Mouse (Mus musculus): ENCODE data around the gene Pde4d. TPM values are rescaled to one million over a fixed set of nuclear protein-coding genes. Genes with fewer than 3 reads are reported as not detected.
"Not testable (repeated sequence)": the region's sequence is repeated elsewhere in the genome, so short reads cannot be mapped to it uniquely, and the experiment has no call there.

The Pde4d gene
- polyA plus RNA-seq, 1 experiment from 2014 or later: 3.4 TPM

DNA sequence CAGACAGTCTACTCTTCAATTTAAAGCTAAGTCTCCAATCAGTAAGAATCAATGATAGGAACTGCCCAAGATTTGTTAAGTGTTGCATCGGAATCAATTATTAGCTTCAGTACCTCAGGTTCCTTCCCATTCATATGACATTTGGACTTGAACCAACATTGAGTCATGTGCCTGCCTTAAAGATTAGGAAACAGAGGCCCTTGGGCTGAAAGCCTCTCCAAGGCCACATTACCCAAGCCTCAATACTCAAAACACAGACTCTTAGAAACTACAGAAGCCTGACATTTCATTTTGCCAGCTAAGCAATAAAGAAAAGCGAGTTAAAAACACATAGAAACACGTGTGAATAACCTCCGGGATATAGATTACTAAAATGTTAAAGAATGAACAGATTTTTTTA lies 233.3 kb downstream of the Pde4d start:
- H3K27me3 ChIP-seq: no peaks in the 10 kb centered on the region
- no peak for TF ChIP-seq CTCF (IDR thresholded peaks at IDR 0.05)
- ChIA-PET POLR2A (interaction anchor here (0.7 to 1.1 kb wide), 2 partner anchors 14 to 164 kb away, joined by 3 to 5 read pairs; no protein-coding TSS in a partner anchor), CTCF (interaction anchor here (1.1 kb wide), 1 partner anchor 27 kb away, joined by 3 read pairs; no protein-coding TSS in a partner anchor)
- in situ Hi-C loops (cut with MboI; ENCODE audit: low pct_unique_long_range_greater_than_20kb): no loop called here
- ATAC-seq (no peak), DNase-seq (ENCODE audit: low read depth, low spot score) (no peak)

DNA sequence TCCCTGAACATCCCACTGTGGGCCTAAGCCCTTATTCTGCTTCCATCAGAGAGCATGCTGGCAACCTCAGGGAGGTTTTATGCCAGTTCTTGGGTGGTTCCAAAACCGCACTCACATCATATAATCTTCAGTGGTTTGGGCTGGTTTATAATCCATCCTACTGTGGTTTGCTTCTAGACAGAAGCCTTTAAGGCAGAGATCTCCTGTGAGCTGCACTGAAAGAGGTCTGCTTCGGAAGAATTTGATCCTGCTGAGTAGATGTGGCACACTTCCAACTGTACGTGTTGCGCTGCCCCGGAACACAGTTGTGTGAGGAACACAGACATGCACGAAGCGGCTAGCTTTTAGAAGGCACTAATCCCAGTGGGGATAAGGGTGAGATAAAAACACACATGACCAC lies 236.1 kb downstream of the Pde4d start:
- DNase-seq (ENCODE audit: low read depth, low spot score): peak; percentile 39
- POLR2A ChIA-PET: no interaction called here
- CTCF ChIA-PET: no interaction called here
- ATAC-seq: no peak
- H3K27me3 ChIP-seq: no peaks in the 10 kb centered on the region
- in situ Hi-C loops (cut with MboI; ENCODE audit: low pct_unique_long_range_greater_than_20kb): no loop called here
- no peak for TF ChIP-seq CTCF (IDR thresholded peaks at IDR 0.05)

DNA sequence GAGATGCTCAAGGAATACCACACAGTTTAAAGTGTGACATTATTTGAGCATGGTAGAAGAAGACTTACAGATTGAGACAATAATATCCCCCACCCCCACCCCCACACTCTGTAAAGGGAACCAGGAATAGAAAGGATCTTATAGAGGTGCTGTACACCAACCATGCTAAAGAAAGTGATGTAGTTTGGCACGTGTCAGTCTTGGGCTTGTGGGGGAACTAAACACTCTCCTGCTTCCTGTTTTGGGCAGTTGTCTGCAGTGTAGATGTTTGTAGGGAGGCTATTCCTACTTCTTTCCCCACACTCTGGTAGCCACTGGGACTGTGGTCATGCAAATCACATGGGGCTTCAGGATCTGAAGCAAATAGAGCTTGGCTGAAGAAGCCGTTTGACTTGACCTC lies 236.5 kb downstream of the Pde4d start:
- DNase-seq (ENCODE audit: low read depth, low spot score) (no peak), ATAC-seq (no peak)
- no peaks in the 10 kb centered on the region for H3K27me3 ChIP-seq
- ChIA-PET CTCF (no interaction called here), POLR2A (no interaction called here)
- in situ Hi-C loops (cut with MboI; ENCODE audit: low pct_unique_long_range_greater_than_20kb): no loop called here
- no peak for TF ChIP-seq CTCF (IDR thresholded peaks at IDR 0.05)

DNA sequence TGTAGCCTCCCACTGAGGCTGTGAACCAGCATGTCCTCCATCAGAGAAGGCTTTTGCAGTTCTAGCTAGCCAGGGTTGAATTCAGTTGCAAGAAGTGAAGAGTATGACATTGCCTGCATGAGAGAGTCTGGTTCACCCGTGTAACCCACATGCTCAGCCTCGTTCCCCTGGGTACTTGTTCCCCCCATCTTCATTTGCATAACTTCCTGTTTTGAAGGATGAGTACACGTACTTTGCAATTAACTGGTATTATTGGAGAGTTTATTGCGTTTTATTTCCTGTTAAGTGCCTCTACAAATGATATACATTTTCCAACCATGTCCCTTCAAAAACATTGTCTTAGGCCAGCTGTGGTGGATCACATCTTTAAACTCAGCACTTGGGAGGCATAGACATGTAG lies 237.1 kb downstream of the Pde4d start:
- CTCF ChIA-PET: no interaction called here
- in situ Hi-C loops (cut with MboI; ENCODE audit: low pct_unique_long_range_greater_than_20kb): no loop called here
- TF ChIP-seq CTCF (IDR thresholded peaks at IDR 0.05): no peak
- H3K27me3 ChIP-seq: no peaks in the 10 kb centered on the region
- POLR2A ChIA-PET: no interaction called here
- DNase-seq (ENCODE audit: low read depth, low spot score) (no peak), ATAC-seq (no peak)

DNA sequence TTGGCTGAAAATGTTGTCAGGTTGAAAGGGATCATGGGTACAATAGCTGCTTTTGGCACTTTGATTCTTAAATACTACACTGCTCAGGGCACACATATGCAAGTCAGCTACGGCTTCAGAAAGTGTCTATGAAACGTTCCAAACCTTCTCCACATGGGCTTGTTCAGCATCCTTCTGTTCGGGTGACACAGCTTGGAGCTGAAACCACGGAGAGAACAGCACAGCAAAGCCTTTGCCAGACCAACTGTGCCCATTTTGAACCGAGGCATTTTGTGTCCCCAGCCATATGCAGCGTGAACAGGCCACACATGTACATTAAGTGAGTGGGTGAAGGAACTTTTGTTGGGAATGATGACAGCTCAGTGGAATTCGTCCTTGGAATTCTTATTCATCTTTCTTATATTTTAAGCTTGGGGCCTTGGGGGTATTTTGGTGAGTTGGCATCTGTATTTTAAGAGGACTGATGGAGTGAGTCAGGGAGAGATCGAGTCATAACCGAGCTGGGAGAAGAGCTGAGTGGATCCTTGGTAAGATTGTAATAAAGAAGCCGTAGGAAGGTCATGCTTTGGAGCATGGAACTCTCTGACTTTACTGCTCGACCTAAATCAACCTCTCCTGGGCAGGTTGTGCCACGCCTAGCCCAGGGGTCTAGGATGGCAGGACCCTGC lies 243.3 kb downstream of the Pde4d start:
- in situ Hi-C loops (cut with MboI; ENCODE audit: low pct_unique_long_range_greater_than_20kb): no loop called here
- DNase-seq (ENCODE audit: low read depth, low spot score): peak; percentile 13

DNA sequence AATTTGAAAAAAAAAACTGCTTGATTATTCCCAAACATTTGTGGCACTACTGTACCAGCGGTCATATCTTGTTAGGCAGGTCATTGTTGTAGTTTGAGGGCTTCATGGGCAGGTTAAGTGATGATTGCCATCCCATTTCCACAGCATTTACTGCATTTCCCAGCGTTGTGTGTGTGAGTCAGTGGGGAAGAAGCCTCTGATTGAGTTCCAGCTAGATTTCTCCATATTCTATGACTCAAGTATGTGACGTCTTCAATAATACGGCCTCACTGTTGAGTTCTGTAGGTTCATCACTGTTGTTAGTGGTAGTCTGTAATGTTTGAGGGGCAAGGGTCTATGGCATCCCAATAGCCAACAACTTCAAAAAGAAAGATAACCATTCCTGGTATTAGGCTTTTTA lies 255.7 kb downstream of the Pde4d start:
- ChIA-PET CTCF (no interaction called here), POLR2A (no interaction called here)
- ATAC-seq (no peak), DNase-seq (ENCODE audit: low read depth, low spot score) (no peak)
- TF ChIP-seq CTCF (IDR thresholded peaks at IDR 0.05): no peak
- in situ Hi-C loops (cut with MboI; ENCODE audit: low pct_unique_long_range_greater_than_20kb): no loop called here
- no peaks in the 10 kb centered on the region for H3K27me3 ChIP-seq

More for the DNA sequence above, 243.3 kb downstream of the Pde4d start:
- CTCF ChIA-PET: interaction anchor here (0.9 to 1.2 kb wide), 2 partner anchors 9 to 71 kb away, joined by 3 read pairs; no protein-coding TSS in a partner anchor
- POLR2A ChIA-PET: no interaction called here
- TF ChIP-seq CTCF (IDR thresholded peaks at IDR 0.05): no peak
- H3K27me3 ChIP-seq: no peaks in the 10 kb centered on the region
- peak; percentile 69 for ATAC-seq

DNA sequence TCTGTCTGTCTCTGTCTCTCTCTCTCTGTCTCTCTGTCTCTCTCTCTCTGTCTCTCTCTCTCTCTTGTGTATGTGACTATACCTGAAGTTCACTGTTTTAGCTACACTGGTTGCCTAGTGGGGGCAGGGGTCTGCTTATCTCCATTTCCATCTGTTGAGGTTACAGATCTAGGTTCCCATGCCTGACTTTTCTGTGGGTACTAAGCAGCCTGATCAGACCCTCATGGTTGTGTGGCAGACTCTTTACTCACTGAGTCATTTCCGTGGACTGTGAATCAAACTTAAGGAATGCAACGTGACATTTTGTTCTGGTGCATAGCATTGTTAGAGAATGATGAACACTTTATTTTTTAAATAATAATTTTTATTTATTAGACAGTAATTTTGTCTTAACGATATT lies 264.3 kb downstream of the Pde4d start:
- H3K27me3 ChIP-seq: no peaks in the 10 kb centered on the region
- POLR2A ChIA-PET: no interaction called here
- CTCF ChIA-PET: no interaction called here
- no peak for DNase-seq (ENCODE audit: low read depth, low spot score)
- ATAC-seq: peak; percentile 65
- in situ Hi-C loops (cut with MboI; ENCODE audit: low pct_unique_long_range_greater_than_20kb): no loop called here
- TF ChIP-seq CTCF (IDR thresholded peaks at IDR 0.05): no peak

DNA sequence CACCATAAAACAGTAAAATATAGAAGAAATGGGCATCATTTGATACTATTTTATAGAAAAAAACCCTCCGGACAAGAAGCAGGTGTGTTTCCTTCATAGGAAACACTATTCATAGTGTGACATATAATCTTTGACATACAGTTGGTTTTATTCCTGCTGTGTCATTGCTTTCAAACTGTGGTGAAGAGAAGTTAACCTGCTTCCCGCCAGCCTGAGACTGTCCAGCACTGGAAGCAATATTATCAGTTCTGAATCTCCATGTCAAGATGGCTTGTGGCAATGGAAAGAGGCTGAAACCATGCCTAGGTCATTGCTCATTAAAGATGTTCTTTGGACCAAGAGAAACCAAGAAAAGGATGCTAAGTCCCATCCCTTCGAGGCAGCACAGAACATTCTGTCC lies 265.3 kb downstream of the Pde4d start:
- ChIA-PET CTCF (no interaction called here), POLR2A (no interaction called here)
- in situ Hi-C loops (cut with MboI; ENCODE audit: low pct_unique_long_range_greater_than_20kb): no loop called here
- DNase-seq (ENCODE audit: low read depth, low spot score) (no peak), ATAC-seq (no peak)
- TF ChIP-seq CTCF (IDR thresholded peaks at IDR 0.05): no peak
- no peaks in the 10 kb centered on the region for H3K27me3 ChIP-seq

DNA sequence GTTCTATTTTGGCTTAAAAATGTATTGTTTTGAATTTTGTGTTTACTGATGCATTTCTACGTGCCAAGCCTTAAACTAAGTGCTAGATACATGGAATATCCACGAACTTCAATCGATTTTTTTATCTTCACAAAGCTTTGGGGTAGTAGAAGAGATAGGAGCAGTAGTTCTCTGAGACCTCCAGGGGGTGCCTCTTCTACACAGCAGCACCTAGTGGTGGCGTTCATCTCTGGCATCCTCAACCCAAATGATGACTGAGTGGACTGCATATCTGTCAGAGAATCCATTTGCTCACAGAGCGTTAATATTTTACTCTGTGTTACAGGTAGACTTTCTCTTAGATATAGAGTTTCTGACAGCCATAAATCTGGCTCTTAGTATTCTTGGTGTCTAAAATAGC lies 272.5 kb downstream of the Pde4d start:
- in situ Hi-C loops (cut with MboI; ENCODE audit: low pct_unique_long_range_greater_than_20kb): no loop called here
- peak; percentile 51 for ATAC-seq
- POLR2A ChIA-PET: no interaction called here
- no peak for DNase-seq (ENCODE audit: low read depth, low spot score)
- CTCF ChIA-PET: interaction anchor here (1.1 kb wide), 1 partner anchor 14 kb away, joined by 3 read pairs; no protein-coding TSS in a partner anchor
- peak; percentile 66 for TF ChIP-seq CTCF (IDR thresholded peaks at IDR 0.05)
- H3K27me3 ChIP-seq: no peaks in the 10 kb centered on the region

DNA sequence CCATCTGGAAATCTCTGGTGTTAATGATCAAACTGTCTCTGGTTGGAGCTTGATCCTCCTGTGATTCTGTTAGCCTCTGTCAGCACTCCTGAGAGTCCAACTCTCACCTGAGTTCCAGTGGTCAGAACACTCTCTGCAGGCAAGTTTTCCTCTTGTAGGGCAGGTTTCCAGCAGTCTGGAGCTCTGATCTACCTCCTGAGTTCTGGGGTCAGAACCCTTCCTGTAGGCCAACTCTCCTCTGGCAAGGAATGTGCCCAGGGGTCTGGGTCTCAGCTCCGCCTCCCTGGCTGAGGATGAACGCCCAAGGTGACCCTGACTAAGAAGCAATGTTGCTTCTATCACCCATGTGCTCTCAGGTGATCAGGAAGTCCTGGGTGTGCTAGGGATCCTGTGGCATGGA lies 284.6 kb downstream of the Pde4d start:
- in situ Hi-C loops (cut with MboI; ENCODE audit: low pct_unique_long_range_greater_than_20kb); POLR2A ChIA-PET; H3K27me3 ChIP-seq; CTCF ChIA-PET; DNase-seq (ENCODE audit: low read depth, low spot score); ATAC-seq: not testable (repeated sequence)

DNA sequence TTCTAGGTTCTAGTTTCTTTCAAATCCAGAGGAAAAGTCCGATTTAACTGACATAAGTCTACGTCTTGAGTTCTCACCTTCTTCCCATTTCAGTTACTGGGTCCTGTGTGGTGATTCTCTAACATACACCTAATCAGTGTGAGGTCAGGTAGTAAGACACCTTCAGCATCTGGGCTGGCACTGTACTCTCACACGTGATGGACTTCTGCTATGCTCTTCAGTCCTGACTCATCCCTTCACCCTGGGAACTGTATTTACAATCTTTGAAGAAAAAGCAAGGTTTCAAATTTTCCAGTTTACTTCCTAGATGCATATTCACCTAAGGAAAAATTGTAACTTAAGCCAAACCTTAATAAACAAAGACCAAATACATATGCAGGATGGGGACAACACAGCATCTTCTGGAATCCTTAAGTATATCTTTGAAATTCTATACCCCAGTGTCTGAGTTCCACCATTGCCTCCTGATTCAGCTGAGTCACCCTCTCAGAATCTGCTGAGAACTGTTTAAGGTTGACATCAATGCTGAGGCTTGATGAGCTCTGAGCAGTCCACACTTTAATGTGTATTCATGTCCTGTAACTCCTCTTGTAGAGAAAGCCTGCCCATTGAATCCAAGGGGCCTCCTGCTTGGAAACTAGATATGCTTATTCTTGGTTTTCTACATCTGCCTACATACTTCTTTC lies 301.6 kb downstream of the Pde4d start:
- ChIA-PET POLR2A (no interaction called here), CTCF (no interaction called here)
- in situ Hi-C loops (cut with MboI; ENCODE audit: low pct_unique_long_range_greater_than_20kb): no loop called here
- TF ChIP-seq CTCF (IDR thresholded peaks at IDR 0.05): no peak
- ATAC-seq (no peak), DNase-seq (ENCODE audit: low read depth, low spot score) (no peak)
- H3K27me3 ChIP-seq: no peaks in the 10 kb centered on the region

All from Patski (cell line).